Comparison of ENCODE assay signal across 23 mouse cellular contexts in genomic region chr9:64749314-64749713, GRCm38 (mm10). TPM values are rescaled to one million over a fixed set of nuclear protein-coding genes. Genes with fewer than 3 reads are reported as not detected.
DNase-seq lines count a peak whose midpoint lies in the region; TF ChIP-seq lines count a peak whose summit lies in the region.
"Had no signal": no experiment of that assay in that cellular context is flagged by ENCODE, and none has a peak within 500 bp of the region (broad histone marks: within the 10 kb centered on the region; RNA-seq: fewer than 3 reads in every experiment).

No protein-coding gene starts in this region.

- dilution Hi-C loops in CH12.LX (cut with MboI; ENCODE audit: extremely low pct_ligation_motif_present, extremely low pct_unique_long_range_greater_than_20kb, low sequenced_read_pairs) = no loop called here

- no peak for TF ChIP-seq RAD21 in CH12.LX (IDR thresholded peaks at IDR 0.05; ENCODE audit: low read depth, low read length)

- no peaks in the 10 kb centered on the region for H3K36me3 ChIP-seq in CH12.LX (replicated peaks in 1 of 2; ENCODE audit: control insufficient read depth in 1 of 2, insufficient read depth in 1 of 2, low read length in 1 of 2)
- no peaks in the 10 kb centered on the region for H3K36me3 ChIP-seq in ES-E14 (ENCODE audit: control insufficient read depth, insufficient read depth, low read length, poor library complexity, severe bottlenecking)
- H3K36me3 ChIP-seq: embryonic facial prominence, embryonic 12.5 days; embryonic facial prominence, embryonic 15.5 days; G1E; heart, embryonic 10.5 days; heart, embryonic 13.5 days; hindbrain, embryonic 13.5 days; intestine, embryonic 15.5 days had no signal

- H3K4me1 ChIP-seq in CH12.LX (ENCODE audit: control insufficient read depth in 1 of 2, insufficient read depth in 2 of 2) (peaks cover 0 to 3% of the 10 kb centered on the region in 2 experiments; a peak in 1 of 4 replicates), ES-E14 (ENCODE audit: control insufficient read depth in 2 of 2, insufficient read depth in 2 of 2, low read length in 2 of 2, poor library complexity in 1 of 2) (no peaks in the 10 kb centered on the region)
- H3K4me1 ChIP-seq in bone marrow macrophage, adult 2 months (ENCODE audit: control insufficient read depth, insufficient read depth, low read length) = peaks cover 14% of the 10 kb centered on the region
- H3K4me1 ChIP-seq: embryonic facial prominence, embryonic 12.5 days; embryonic facial prominence, embryonic 15.5 days; heart, embryonic 10.5 days; heart, embryonic 13.5 days; hindbrain, embryonic 13.5 days; intestine, embryonic 15.5 days had no signal

- no peak for TF ChIP-seq CTCF in CH12.LX (conservative IDR thresholded peaks at IDR 0.05 in 1 of 2, IDR thresholded peaks at IDR 0.05 in 1 of 2; ENCODE audit: low read depth in 2 of 2, low read length in 2 of 2)
- no peak for TF ChIP-seq CTCF in bone marrow macrophage, adult 2 months (IDR thresholded peaks at IDR 0.05; ENCODE audit: low read depth, low read length)

- TF ChIP-seq POLR2A in CH12.LX (IDR thresholded peaks at IDR 0.05; ENCODE audit: low read depth, low read length) = no peak
- TF ChIP-seq POLR2A in bone marrow macrophage, adult 2 months (IDR thresholded peaks at IDR 0.05; ENCODE audit: borderline replicate concordance, low read depth, low read length) = no peak

- intact Hi-C loops in gastrocnemius, postnatal 14 days (cut with DNase I; ENCODE audit: low total_unique reads) = no loop called here

- TF ChIP-seq EP300 in CH12.LX (IDR thresholded peaks at IDR 0.05; ENCODE audit: low read length) = no peak

- no peaks in the 10 kb centered on the region for H3K9me3 ChIP-seq in CH12.LX (replicated peaks; ENCODE audit: low read length)
- H3K9me3 ChIP-seq in ES-E14 (ENCODE audit: control insufficient read depth, insufficient read depth, low read depth, low read length) = no peaks in the 10 kb centered on the region
- H3K9me3 ChIP-seq: embryonic facial prominence, embryonic 12.5 days; embryonic facial prominence, embryonic 15.5 days; G1E; heart, embryonic 10.5 days; heart, embryonic 13.5 days; hindbrain, embryonic 13.5 days; intestine, embryonic 15.5 days had no signal

- H3K27me3 ChIP-seq in CH12.LX (replicated peaks) = no peaks in the 10 kb centered on the region
- H3K27me3 ChIP-seq: embryonic facial prominence, embryonic 12.5 days; embryonic facial prominence, embryonic 15.5 days; heart, embryonic 13.5 days; hindbrain, embryonic 13.5 days; intestine, embryonic 15.5 days had no signal

- DNase-seq in CH12.LX (ENCODE audit: extremely low read depth) (no peak), ES-E14 (ENCODE audit: low read depth, low spot score) (no peak)
- no peak for DNase-seq in layer of hippocampus, postnatal 10 days (ENCODE audit: low spot score in 2 of 2)
- DNase-seq in gastrocnemius, postnatal 14 days = no peak
- DNase-seq in testis, postnatal 14 days (ENCODE audit: low spot score) = no peak
- DNase-seq: adrenal gland, postnatal 10 days; adrenal gland, postnatal 36 days; cerebellum, adult 11 months; cerebellum, adult 2 months; cerebellum, adult 9-11 months; cerebellum, postnatal 25 days; forebrain, postnatal 0 days; gastrocnemius, adult 2 months; gastrocnemius, postnatal 25 days; heart, adult 2 months had no signal

- H3K4me3 ChIP-seq in CH12.LX (replicated peaks in 1 of 3; ENCODE audit: low read depth in 2 of 3, low read length in 2 of 3, poor library complexity in 1 of 3) (no peak overlapping the region), ES-E14 (ENCODE audit: insufficient read depth in 1 of 2, low read depth in 1 of 2, low read length in 2 of 2, poor library complexity in 1 of 2, severe bottlenecking in 1 of 2) (no peak overlapping the region)
- no peak overlapping the region for H3K4me3 ChIP-seq in bone marrow macrophage, adult 2 months (ENCODE audit: insufficient read depth, low read length)
- H3K4me3 ChIP-seq: embryonic facial prominence, embryonic 12.5 days; embryonic facial prominence, embryonic 15.5 days; gastrocnemius, adult 2 months; heart, adult 2 months; heart, embryonic 10.5 days; heart, embryonic 13.5 days; hindbrain, embryonic 13.5 days; intestine, embryonic 15.5 days had no signal

- no peak overlapping the region for H3K9ac ChIP-seq in CH12.LX (ENCODE audit: insufficient read depth, low read depth)
- no peak overlapping the region for H3K9ac ChIP-seq in ES-E14 (ENCODE audit: insufficient read depth, low read depth, low read length, poor library complexity, severe bottlenecking)
- H3K9ac ChIP-seq: embryonic facial prominence, embryonic 12.5 days; embryonic facial prominence, embryonic 15.5 days; forebrain, postnatal 0 days; heart, embryonic 13.5 days; hindbrain, embryonic 13.5 days; intestine, embryonic 15.5 days had no signal

- H3K79me2 ChIP-seq in CH12.LX (replicated peaks; ENCODE audit: control insufficient read depth, extremely low read depth, insufficient read depth, poor library complexity, severe bottlenecking) = no peaks in the 10 kb centered on the region

- no peak overlapping the region for H3K4me2 ChIP-seq in CH12.LX (ENCODE audit: insufficient read depth, low read depth, poor library complexity, severe bottlenecking)
- H3K4me2 ChIP-seq: embryonic facial prominence, embryonic 12.5 days; embryonic facial prominence, embryonic 15.5 days; heart, embryonic 13.5 days; hindbrain, embryonic 13.5 days; intestine, embryonic 15.5 days had no signal

- in situ Hi-C loops in CH12.LX (cut with MboI; ENCODE audit: low pct_ligation_motif_present, low pct_unique_long_range_greater_than_20kb, low sequenced_read_pairs) = no loop called here
- in situ Hi-C loops in ES-E14 (cut with MboI; ENCODE audit: low sequenced_read_pairs in 2 of 2, unreplicated experiment in 2 of 2) = no loop called here

- no peak overlapping the region for H3K27ac ChIP-seq in CH12.LX (ENCODE audit: insufficient read depth, low read depth)
- no peak overlapping the region for H3K27ac ChIP-seq in ES-E14 (ENCODE audit: insufficient read depth, low read depth, low read length, poor library complexity, severe bottlenecking)
- 0 out of 2 replicates have a peak overlapping the region, but pooled peaks have one; percentile 7 for H3K27ac ChIP-seq in bone marrow macrophage, adult 2 months (ENCODE audit: insufficient read depth, low read depth, low read length)
- H3K27ac ChIP-seq: embryonic facial prominence, embryonic 12.5 days; embryonic facial prominence, embryonic 15.5 days; gastrocnemius, adult 2 months; heart, adult 2 months; heart, embryonic 10.5 days; heart, embryonic 13.5 days; hindbrain, embryonic 13.5 days; intestine, embryonic 15.5 days had no signal

TF ChIP-seq in CH12.LX, 34 proteins besides CTCF, POLR2A, EP300 and RAD21:
- TF ChIP-seq MXI1 (IDR thresholded peaks at IDR 0.05; ENCODE audit: low read depth, low read length) (no peak), ZNF384 (IDR thresholded peaks at IDR 0.05; ENCODE audit: low read depth, low read length) (peak; percentile 41)

TF ChIP-seq in ES-E14, 5 proteins besides CTCF, POLR2A, EP300 and RAD21:
- TF ChIP-seq ZNF384 (IDR thresholded peaks at IDR 0.05; ENCODE audit: low read depth, low read length) (peak; percentile 63; the same call in 1 of the 2 replicates), CHD2 (IDR thresholded peaks at IDR 0.05; ENCODE audit: low read depth, low read length) (no peak)

RNA-seq across cellular contexts. Expression of gene Rab11a, which starts 11.8 kb away (rescaled TPM):
- total RNA-seq in CH12.LX (2012; rRNA removed) (86.0 and 109 TPM in 2 replicates), CH12.LX (2014; rRNA removed) (168 TPM in 2 replicates), ES-E14 (2012; rRNA removed) (55.1 and 77.0 TPM in 2 replicates)
- 189 and 193 TPM in 2 replicates for polyA plus RNA-seq in CH12.LX (2012; ENCODE audit: insufficient read length, low read depth)
- polyA plus RNA-seq in bone marrow macrophage, adult 2 months (2012; ENCODE audit: insufficient read depth, insufficient read length, missing spikeins) = 349 and 394 TPM in 2 replicates
- total RNA-seq in layer of hippocampus, postnatal 10 days (2021) = 100 to 1,000 TPM; 357 to 372 TPM
- total RNA-seq in gastrocnemius, postnatal 14 days (2021) = 100 to 1,000 TPM; 116 to 134 TPM
